Mouse (Mus musculus): ENCODE data around the gene Slc10a7.

DNA sequence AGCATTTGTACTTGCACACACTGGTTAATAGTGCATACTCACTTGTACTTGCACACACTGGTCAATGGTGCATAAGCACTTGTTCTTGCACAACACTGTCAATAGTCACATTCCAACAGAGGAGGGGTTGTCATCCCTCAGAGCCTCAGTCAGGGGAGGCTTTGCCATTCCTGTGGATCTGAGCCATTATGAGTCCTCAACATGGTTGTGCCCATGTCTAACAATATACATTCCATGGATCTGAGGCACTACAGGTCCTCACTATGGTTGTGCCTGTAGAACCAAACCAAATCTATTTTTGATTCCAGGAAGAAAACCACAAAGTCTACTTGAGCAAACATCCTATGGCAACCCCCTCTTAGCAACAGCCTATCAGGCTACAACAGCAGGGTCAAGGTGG, 250.0 kb downstream of the Slc10a7 start:
- TF ChIP-seq POLR2A (IDR thresholded peaks at IDR 0.05; ENCODE audit: insufficient read length, low read depth) (no peak), MAX (IDR thresholded peaks at IDR 0.05; ENCODE audit: low read depth) (no peak), E2F4 (IDR thresholded peaks at IDR 0.05; ENCODE audit: insufficient read depth) (no peak), POLR2AphosphoS2 (IDR thresholded peaks at IDR 0.05; ENCODE audit: insufficient read length, low read depth) (no peak), MYOD1 (IDR thresholded peaks at IDR 0.05; ENCODE audit: control insufficient read depth in 1 of 3, insufficient read length in 2 of 3, low read depth in 2 of 3) (no peak), CEBPB (IDR thresholded peaks at IDR 0.05; ENCODE audit: insufficient read depth, poor library complexity, severe bottlenecking) (no peak), USF1 (IDR thresholded peaks at IDR 0.05; ENCODE audit: low read depth) (no peak), MYOG (IDR thresholded peaks at IDR 0.05; ENCODE audit: control insufficient read depth in 1 of 3, insufficient read depth in 1 of 3, insufficient read length in 2 of 3, low read depth in 2 of 3) (no peak), TCF12 (IDR thresholded peaks at IDR 0.05; ENCODE audit: insufficient read depth, poor library complexity, severe bottlenecking) (no peak), SRF (IDR thresholded peaks at IDR 0.05; ENCODE audit: control insufficient read depth, insufficient read length, low read depth) (no peak)

Data from myocyte (in vitro differentiated cells).